Mouse (Mus musculus): Measurements from ENCODE around the gene Lmod1. TPM values are rescaled to one million over a fixed set of nuclear protein-coding genes. Genes with fewer than 3 reads are reported as not detected.
A peak's percentile ranks its signal among the peaks of the same experiment; 100 is the strongest.
"Not testable (repeated sequence)": the region's sequence is repeated elsewhere in the genome, so short reads cannot be mapped to it uniquely, and the experiment has no call there.

Gene Lmod1
- total RNA-seq, 2 experiments from 2014 or later, result 0.58 to 0.67 TPM

- DNase-seq (ENCODE audit: low spot score in 2 of 2), result no peak
These were observed 36.9 kb downstream of the Lmod1 start for GRCm38 (mm10) chr1:135361491-135361890.

- DNase-seq (ENCODE audit: low spot score in 2 of 2), result no peak
These were observed 37.5 kb downstream of the Lmod1 start for GRCm38 (mm10) chr1:135362115-135362514.

- DNase-seq (ENCODE audit: low spot score in 2 of 2), result no peak
These were observed 38.8 kb downstream of the Lmod1 start for GRCm38 (mm10) chr1:135363446-135363845.

- no peak for DNase-seq (ENCODE audit: low spot score in 2 of 2)
These were observed 41.8 kb downstream of the Lmod1 start for GRCm38 (mm10) chr1:135366380-135366779.

GRCm38 (mm10) chr1:135367005-135367404 lies 42.4 kb downstream of the Lmod1 start:
- DNase-seq (ENCODE audit: low spot score in 2 of 2), result no peak

- no peak for DNase-seq (ENCODE audit: low spot score in 2 of 2)
These were observed 43.0 kb downstream of the Lmod1 start for GRCm38 (mm10) chr1:135367595-135367994.

GRCm38 (mm10) chr1:135368245-135368644 lies 43.6 kb downstream of the Lmod1 start:
- peak; percentile 86 to 94 for DNase-seq (ENCODE audit: low spot score in 2 of 2)

- peak in 1 of 2 experiments; percentile 65 for DNase-seq (ENCODE audit: low spot score in 2 of 2)
These were observed 44.4 kb downstream of the Lmod1 start for GRCm38 (mm10) chr1:135368982-135369381.

GRCm38 (mm10) chr1:135369415-135369814 lies 44.8 kb downstream of the Lmod1 start:
- DNase-seq (ENCODE audit: low spot score in 2 of 2), result no peak

GRCm38 (mm10) chr1:135373171-135373677 lies 48.6 kb downstream of the Lmod1 start:
- DNase-seq (ENCODE audit: low spot score in 2 of 2), result no peak

- no peak for DNase-seq (ENCODE audit: low spot score in 2 of 2)
These were observed 49.7 kb downstream of the Lmod1 start for GRCm38 (mm10) chr1:135374175-135374867.

GRCm38 (mm10) chr1:135374868-135375581 lies 50.4 kb downstream of the Lmod1 start, which contains the start of gene Shisa4:
Gene Shisa4 (minus strand): TSS chr1:135375237.
- peak; percentile 68 to 80 for DNase-seq (ENCODE audit: low spot score in 2 of 2)

- no peak for DNase-seq (ENCODE audit: low spot score in 2 of 2)
These were observed 54.0 kb downstream of the Lmod1 start for GRCm38 (mm10) chr1:135378576-135378975.

- no peak for DNase-seq (ENCODE audit: low spot score in 2 of 2)
These were observed 54.4 kb downstream of the Lmod1 start for GRCm38 (mm10) chr1:135379048-135379447.

GRCm38 (mm10) chr1:135380071-135380991 lies 55.7 kb downstream of the Lmod1 start:
- peak; percentile 65 to 79 for DNase-seq (ENCODE audit: low spot score in 2 of 2)

GRCm38 (mm10) chr1:135381560-135381959 lies 57.0 kb downstream of the Lmod1 start:
- not testable (repeated sequence) for DNase-seq (ENCODE audit: low spot score in 2 of 2)

GRCm38 (mm10) chr1:135384171-135384570 lies 59.6 kb downstream of the Lmod1 start:
- no peak for DNase-seq (ENCODE audit: low spot score in 2 of 2)

GRCm38 (mm10) chr1:135385161-135385560 lies 60.6 kb downstream of the Lmod1 start:
- peak in 1 of 2 experiments; percentile 64 for DNase-seq (ENCODE audit: low spot score in 2 of 2)

GRCm38 (mm10) chr1:135399466-135399865 lies 74.9 kb downstream of the Lmod1 start:
- DNase-seq (ENCODE audit: low spot score in 2 of 2), result no peak

- no peak for DNase-seq (ENCODE audit: low spot score in 2 of 2)
These were observed 77.0 kb downstream of the Lmod1 start for GRCm38 (mm10) chr1:135401452-135402110.

GRCm38 (mm10) chr1:135405356-135405755 lies 80.7 kb downstream of the Lmod1 start:
- no peak for DNase-seq (ENCODE audit: low spot score in 2 of 2)

Measured in layer of hippocampus, adult 18-20 months (tissue).